Mouse (Mus musculus) spleen, postnatal 36 days (tissue): ENCODE results near the gene Ergic1.

Experiments used
- DNase-seq, 2 experiments: peaks; one replicate each; pipeline ENCODE4 v3.0.0; 2022; ENCODE audit warnings: low spot score in 2 of 2, mixed read lengths in 1 of 2

Gene Ergic1

DNA sequence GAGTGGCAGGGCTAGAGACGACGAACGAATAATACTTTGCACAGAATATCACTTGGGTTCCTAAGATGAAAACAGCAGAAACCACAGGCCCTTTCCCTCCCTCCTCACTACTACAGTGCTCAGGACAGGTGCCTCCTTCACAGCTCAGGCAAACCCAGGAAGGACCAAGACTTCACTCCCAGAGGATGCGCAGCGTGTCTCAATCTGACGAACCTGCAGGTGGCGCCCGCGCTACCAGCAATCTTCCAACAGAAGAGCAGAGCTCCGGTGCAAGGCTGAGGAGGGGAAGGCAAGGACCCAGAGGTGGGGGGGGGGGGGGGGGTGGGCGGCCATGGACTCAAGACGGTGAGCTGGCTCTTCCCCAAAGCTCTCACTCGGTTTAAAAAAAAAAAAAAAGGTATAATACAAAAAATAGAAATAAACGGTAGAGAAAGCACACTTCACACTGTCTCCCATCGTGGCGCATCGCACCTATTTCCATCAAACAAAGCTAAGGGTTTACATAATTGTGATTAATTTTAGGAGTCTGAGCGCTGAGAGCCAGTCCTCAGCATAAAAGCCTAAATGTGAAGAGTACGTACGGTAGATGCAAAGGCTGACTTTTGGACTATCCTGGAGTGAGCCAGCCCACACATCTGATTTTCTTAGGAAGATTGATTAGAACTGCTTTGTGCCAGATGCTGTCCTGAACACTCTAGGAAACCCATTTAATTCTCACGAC lies 99.1 kb downstream of the Ergic1 start:
- peak; percentile 67 to 74 for DNase-seq

- no peak for DNase-seq
These were observed 100.9 kb downstream of the Ergic1 start for GRCm38 (mm10) chr17:26662204-26662603.

DNA sequence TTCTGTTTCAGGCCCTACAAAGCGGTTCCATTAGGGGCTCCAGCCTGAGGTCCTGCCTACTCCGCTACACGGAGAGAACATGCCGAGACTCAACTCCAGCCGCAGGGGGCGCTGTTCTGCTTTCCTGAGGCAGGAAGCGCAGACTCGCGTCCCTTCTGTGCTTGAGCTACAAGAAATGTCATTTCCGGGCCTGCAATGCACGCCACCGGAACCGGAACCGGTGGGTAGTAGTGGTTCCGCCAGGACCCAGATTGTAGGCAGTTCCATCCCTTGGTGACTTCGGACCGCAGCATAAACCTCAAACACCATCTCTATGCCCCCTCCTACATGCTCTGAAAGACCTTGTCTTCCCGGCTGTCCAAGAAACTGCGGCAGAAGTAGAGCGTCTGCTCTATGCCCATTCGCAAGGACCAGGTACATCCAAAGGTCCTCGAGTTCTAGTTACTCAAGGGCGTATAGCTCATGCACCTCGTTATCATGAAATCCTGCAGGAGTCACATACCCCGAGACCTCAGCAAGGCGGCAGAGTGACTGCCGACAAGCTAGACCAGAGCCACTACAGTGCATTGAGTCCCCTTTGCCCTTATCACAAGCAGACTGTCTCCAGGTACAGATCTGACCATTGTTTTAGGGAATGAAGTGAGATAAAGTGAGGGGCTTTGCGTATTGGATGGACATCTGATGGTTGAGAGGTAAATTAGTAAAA lies 101.8 kb downstream of the Ergic1 start, which contains the start of gene Atp6v0e:
Atp6v0e (plus strand) TSS at position 254 of the 706 bp plus-strand sequence.
- DNase-seq = peak; percentile 91 to 93

DNA sequence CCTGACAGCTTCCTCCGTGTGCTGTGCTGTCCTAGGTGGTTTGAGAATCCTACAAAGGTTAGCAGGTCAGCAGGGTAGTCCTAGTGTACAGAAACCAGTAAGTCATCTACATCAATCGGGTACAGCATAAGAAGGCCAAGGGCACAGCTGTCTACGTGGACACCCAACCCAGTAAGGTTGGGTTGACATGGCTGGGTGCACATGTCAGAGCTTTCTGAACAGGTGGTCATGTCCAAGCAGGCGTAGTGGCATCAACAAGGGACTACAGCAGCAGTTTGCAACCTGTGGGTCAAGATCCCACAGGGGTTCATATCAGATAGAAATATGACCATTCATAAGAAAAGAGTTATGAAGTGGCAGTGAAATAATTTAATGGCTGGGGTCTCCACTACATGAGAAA lies 104.3 kb downstream of the Ergic1 start:
- no peak for DNase-seq

- no peak for DNase-seq
These were observed 110.0 kb downstream of the Ergic1 start for GRCm38 (mm10) chr17:26671268-26671667.

GRCm38 (mm10) chr17:26675845-26676244 lies 114.6 kb downstream of the Ergic1 start:
- no peak for DNase-seq

DNA sequence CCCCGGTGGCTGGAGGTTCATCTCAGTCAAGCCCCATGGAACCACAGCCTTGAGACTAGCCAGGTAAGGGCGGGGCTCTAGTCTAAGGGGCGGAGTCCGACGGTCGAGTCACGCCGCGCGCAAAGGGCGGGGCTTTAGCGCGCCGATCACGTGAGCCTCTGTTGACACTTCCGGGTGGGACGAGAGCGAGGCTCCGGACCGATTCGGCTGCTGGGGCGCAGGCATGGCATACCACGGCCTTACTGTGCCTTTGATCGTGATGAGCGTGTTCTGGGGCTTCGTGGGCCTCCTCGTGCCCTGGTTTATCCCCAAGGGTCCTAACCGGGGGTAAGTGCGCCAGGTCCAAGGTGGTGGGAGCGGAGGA lies 114.9 kb downstream of the Ergic1 start:
- DNase-seq = peak; percentile 88 to 92

DNA sequence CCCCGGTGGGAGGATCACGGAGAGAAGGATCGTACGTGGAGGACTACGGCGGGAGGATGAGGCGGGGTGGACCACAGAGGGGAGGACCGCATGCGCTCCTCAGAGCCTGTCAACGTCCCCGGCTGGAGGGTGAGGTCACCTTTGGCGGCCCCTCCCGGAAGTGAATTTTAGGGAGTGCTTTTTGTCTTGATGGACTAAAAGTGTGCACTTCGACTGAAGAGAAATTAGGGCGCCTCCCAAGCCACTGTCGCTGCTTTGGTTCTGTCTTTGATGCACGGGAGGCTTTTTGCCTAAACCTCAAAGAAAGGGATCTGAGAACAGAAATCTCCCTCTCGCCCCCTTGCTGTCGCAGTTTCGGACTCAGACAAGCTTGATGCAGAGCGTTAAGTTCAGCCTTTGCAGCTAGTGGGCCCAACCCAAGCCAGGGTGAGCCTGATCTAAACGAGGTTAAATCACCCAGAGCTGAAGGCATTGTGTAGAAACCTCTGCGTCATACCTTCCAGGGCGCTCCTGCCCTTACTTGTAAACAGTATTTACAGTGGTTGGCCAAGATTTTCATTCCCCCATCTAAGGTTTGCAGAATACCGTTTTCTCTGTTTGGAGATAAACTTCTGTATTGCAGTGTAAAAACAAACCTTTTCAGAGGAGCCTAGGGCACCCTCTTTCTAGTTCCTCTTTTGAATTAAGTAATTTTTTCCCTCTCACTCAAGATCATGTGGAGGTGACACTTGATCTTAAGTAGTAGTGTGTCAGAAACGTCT lies 115.5 kb downstream of the Ergic1 start:
- peak; percentile 57 to 59 for DNase-seq

- DNase-seq = no peak
These were observed 116.7 kb downstream of the Ergic1 start for GRCm38 (mm10) chr17:26677711-26678637.

GRCm38 (mm10) chr17:26681276-26681675 lies 120.0 kb downstream of the Ergic1 start:
- DNase-seq = no peak

DNA sequence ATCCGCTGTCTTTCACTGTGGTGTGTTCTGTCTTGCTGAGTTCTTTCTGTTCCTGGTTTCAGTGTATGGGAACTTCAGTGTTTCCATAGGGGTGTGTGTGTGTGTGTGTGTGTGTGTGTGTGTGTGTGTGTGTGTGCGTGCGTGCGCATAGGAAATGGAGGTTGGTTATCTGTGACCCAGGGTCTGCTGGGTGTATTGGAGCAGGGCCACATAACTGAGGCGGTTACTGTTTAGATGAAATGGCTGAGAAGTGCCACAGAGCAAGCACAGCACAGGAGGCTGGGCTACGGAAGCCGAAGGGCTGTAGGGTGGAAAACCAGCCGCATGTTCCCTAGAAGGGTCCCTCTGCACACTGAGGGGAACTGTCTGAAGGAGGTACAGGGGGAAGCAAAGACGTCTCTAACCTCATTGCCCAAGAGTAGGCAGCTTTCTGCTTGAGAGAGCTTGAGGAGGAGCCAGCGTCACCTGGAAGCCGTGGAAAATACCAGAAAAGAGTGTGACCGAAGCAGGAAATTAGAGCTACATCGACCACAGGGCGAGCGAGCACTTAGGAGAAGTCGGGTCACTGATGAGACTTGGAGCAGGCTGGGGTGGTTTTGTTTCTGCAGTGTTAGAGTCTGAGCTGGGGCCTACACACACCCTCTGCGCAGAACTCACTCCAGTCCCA lies 125.2 kb downstream of the Ergic1 start:
- DNase-seq = no peak

GRCm38 (mm10) chr17:26688795-26689735 lies 127.8 kb downstream of the Ergic1 start:
- DNase-seq = no peak

GRCm38 (mm10) chr17:26689810-26690209 lies 128.5 kb downstream of the Ergic1 start:
- no peak for DNase-seq

DNA sequence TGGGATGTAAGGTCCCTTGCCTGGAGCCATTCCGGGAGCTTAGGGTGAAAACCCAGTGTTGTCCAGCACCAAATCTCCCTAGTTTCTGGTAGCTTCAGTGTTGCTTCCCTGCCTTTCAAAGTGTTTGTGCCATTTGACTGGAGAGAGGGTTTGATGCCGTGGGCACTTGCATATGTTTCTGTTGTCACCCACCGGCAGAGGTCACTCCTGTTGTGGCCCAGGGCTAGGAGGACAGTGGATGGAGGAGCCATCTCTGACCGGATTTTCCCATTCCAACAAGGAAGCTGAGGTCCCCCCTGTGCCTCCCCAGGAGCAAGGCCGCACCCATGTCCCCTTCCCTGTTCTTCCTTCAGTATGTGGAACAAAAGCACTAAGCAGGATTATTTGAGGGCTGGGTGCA lies 128.9 kb downstream of the Ergic1 start:
- DNase-seq = no peak

DNA sequence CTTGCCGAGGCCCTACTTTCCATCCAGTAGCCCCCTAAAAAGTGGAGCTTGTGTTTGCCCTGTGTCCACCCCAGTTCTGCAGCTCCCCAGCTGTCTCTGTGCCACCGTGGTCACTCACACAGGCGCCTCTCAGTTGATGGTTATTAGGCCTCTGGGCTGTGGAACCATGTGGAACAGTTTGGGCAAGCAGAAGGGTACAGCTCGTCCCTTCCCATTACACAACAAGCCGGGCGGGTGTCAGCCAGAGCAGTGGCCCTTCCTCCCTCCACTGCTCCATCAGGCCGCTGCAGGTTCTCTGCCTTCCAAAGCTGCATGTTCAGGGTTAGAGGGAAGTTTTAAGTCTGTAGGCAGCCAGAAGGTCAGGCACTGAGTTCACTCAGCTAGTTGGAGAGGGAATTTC lies 129.8 kb downstream of the Ergic1 start:
- no peak for DNase-seq

DNA sequence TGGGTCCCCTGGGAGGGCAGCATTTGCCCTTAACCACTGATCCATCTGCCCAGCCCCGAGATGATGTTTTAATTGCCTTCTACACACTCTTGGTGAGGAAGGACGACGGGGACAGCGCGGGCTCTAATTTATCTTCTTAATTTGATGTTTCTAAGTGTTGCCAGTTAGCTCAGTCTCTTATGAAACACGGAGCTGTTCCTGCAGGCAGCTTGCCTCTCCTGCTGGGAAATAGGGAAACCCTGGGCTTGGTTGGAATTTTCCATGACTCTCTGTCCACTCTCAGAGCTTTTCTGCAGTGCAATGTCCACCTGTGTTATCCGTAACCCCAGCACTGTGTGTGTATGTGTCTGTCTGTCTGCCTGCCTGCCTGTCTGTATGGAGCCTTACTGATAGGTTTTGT lies 132.1 kb downstream of the Ergic1 start:
- DNase-seq = no peak

DNA sequence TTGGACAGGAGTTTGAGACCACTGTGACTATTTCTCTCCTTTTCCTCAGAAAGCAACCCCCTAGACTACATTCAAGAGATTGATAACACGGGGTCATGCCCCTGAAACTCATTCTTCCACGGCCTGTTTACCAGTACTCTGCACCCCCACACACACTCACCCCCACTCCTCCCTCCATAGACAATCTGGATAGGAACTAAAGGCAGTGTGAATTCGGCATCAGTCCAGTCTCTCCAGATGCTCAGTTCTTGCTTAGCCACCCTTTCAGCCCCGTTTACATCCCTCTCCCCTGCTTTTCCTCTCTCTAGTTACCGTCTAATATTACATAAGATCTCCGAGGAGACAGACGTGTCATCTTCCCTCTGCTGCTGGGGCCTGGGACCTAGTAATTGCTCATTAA lies 132.9 kb downstream of the Ergic1 start:
- no peak for DNase-seq

GRCm38 (mm10) chr17:26695193-26695592 lies 133.9 kb downstream of the Ergic1 start:
- DNase-seq = no peak

- DNase-seq = no peak
These were observed 137.6 kb downstream of the Ergic1 start for GRCm38 (mm10) chr17:26698846-26699245.
